Mouse (Mus musculus): ENCODE measurements around the gene Mia2. TPM values are rescaled to one million over a fixed set of nuclear protein-coding genes. Genes with fewer than 3 reads are reported as not detected.

Gene Mia2
- total RNA-seq, 2 experiments from 2014 or later: 86.2 to 119 TPM

DNA sequence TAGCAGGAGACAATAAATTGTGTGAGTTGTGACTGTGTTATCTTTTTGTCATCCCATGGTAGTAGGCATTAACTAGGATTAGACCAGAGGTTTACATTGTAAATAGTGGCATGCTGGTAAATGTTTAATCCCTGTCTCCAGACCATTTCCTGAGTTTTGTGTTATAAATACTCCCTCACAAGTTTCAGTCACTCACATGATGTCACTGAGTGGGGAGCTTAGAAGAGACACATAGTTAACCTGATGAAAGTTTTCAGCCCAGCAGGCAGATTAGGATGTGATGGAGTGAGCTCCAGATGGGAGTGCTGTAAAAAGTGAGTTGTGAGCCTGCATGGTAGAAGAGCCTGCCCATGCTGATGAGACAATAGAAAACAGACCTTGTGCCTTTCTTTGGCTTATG, 49.5 kb downstream of the Mia2 start:
- ATAC-seq (replicated peaks; ENCODE audit: poor library complexity, severe bottlenecking): no peak

DNA sequence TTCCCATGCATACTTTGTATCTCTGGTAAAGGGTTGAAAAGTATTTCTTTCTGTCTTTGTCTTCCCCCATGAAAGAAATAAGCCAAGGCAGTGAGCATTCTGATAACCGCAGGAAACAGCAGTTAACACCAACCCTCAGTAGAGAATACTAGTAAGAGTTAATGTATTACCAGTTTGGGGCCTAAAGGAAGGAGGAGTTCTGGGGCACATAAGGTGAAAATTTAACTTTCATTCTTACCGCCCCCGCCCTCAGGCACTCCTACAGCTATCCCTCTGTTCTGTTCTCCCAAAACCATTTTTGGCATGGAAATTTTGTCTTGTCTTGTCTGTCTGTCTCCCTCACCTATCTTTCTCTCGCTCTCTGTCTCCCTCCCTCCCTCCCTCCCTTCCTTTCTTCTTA, 54.1 kb downstream of the Mia2 start:
- ATAC-seq (replicated peaks; ENCODE audit: poor library complexity, severe bottlenecking): no peak

DNA sequence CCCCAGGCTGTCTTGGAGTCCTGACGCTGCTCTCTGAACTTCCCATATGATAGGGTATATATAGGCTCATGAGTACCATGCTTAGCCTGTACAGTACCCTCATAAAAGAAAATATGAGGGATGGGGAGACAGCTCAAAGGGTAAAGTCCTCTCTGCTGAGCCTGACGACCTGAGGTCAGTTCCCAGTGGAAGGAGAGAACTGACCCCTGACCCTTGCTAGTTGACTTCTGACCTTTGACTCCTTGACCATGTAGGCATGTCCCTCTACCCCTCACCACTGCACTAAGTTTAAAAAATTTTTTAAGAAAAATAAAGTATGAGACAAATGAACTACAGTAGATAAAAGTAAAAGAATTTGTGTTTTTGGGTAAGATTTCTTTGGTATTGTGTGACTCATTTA, 65.5 kb downstream of the Mia2 start:
- no peak for ATAC-seq (replicated peaks; ENCODE audit: poor library complexity, severe bottlenecking)

DNA sequence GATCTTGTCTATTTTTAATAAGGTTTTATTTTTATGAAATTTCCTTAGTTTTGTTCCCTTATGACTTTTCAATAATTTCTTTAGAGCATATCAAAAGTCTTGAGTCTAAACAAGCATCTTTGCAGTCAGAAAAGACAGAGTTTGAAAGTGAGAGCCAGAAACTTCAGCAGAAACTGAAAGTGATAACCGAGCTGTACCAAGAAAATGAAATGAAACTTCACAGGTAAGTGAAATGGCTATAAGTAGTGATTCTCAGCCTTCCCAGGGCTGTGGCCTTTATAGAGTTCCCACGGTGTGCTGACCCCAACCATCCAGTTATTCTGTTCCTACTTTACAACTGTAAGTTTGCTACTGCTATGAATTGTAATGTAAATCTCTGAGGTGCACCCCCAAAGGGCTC, 67.2 kb downstream of the Mia2 start:
- no peak for ATAC-seq (replicated peaks; ENCODE audit: poor library complexity, severe bottlenecking)

DNA sequence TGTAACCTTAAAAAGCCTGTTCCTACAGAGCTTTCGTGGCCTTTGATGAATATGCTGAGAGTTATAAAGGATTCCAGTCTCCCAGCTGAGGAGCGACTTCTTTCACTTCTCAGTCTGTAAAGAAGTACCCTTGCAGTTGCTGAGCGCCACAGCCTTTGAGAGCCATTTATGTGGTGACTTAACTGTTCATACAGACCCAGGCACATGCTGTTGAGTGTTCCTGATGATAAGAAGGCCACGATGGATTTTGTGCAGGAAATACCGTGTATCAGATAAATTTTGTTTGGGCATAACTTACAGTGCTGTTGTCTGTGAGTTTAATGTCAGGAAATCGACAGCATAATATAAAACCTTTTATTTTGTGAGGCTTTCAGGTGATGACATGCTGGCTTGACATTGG, 68.9 kb downstream of the Mia2 start:
- ATAC-seq (replicated peaks; ENCODE audit: poor library complexity, severe bottlenecking): no peak

DNA sequence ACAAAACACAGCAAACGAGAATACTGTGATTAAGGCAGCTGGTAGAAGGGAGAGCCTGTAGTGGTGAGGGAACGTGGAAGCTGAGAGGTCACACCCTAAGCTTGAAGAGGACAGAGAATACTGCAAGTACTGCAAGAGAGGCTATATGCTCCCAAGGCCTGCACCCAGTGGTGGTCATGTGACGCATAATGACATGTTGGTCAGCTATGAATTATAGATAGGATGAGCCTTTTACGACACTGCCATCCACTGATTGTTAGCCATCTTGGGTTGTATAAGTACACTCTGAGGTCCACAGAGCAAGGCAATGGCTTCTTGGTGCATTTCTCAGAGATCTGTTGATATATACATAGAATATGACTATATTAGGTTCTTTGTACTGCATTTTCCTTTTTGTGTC, 71.0 kb downstream of the Mia2 start:
- ATAC-seq (replicated peaks; ENCODE audit: poor library complexity, severe bottlenecking): no peak

DNA sequence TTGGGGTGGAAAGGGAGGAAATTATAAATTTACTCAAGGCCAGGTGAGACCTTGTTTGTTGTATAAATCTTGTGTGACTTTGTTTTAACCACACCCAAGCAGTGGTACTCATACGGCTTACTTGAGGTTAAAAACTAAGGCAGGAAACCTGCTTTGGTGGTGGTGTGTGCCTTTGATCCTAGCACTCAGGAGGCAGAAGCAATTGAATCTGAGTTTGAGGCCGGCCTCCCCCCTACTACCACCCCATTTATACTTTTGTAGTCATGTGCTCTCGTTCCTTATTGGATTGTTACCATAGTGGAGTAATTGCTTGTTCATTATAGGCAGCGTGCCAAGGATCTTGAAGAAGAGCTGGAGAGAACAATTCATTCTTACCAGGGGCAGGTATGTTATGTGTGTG, 74.3 kb downstream of the Mia2 start:
- ATAC-seq (replicated peaks; ENCODE audit: poor library complexity, severe bottlenecking): no peak

DNA sequence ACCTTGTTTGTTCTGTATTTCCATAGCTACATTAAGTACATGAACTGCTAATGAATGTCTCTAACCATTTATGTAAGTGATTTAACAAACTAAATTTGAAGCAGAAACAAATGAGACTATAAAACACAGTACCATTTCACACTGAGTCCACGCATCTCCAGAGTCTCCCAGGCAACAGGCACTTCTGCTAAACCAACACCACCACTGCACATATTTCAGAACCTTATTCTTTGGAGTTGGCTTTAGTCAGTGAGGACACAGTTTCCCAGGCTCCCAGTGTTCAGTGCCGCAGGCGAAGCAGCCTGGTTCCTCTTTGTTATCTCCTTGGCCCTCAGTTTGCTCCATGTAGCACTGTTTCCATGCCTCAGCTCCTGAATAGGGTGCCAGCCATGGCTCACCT, 82.2 kb downstream of the Mia2 start:
- ATAC-seq (replicated peaks; ENCODE audit: poor library complexity, severe bottlenecking): no peak

DNA sequence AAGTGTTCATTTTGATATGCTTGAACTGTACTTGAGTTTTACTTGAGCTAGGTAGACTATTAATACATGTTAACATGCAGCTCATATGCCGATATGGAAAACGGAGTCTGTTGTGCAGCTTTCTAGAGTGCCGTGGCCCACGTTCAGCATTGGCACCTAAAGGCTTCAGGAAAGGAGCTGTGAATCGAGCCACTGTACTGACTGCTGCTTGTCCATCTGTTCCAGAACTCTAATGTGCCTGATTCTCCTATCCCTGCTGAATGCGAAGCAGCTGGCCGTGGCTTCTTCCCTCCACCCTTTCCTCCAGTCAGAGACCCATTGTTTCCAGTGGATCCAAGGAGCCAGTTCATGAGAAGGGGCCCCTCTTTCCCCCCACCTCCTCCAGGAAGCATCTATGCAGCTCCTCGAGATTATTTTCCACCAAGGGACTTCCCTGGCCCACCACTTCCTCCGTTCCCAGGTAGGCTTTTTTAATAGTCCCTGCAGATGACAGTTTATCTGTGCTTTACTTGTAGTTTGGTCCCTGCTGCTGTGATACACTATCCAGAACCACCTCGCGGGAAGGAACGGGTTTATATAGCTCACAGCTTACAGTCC, 92.6 kb downstream of the Mia2 start:
- ATAC-seq (replicated peaks; ENCODE audit: poor library complexity, severe bottlenecking): no peak

DNA sequence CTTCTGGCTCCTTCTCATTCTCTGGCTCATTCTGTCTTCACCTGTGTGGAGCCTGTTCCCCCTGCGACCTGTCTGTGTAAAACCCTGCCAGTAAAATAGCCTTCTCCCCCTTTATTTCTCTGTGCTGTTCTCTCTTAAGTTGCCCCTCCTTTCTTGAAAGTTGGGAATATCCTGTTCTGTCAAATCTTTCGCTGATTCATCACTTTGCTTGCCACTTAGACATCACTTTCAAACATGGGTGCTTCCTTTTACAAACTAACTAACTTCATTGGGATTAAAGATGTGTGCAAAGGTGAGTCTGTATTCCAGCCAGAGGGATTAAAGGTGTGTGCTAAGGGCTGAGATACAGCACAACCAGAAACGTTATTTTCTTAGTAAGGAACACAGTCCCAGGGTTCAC, 98.0 kb downstream of the Mia2 start:
- no peak for ATAC-seq (replicated peaks; ENCODE audit: poor library complexity, severe bottlenecking)

DNA sequence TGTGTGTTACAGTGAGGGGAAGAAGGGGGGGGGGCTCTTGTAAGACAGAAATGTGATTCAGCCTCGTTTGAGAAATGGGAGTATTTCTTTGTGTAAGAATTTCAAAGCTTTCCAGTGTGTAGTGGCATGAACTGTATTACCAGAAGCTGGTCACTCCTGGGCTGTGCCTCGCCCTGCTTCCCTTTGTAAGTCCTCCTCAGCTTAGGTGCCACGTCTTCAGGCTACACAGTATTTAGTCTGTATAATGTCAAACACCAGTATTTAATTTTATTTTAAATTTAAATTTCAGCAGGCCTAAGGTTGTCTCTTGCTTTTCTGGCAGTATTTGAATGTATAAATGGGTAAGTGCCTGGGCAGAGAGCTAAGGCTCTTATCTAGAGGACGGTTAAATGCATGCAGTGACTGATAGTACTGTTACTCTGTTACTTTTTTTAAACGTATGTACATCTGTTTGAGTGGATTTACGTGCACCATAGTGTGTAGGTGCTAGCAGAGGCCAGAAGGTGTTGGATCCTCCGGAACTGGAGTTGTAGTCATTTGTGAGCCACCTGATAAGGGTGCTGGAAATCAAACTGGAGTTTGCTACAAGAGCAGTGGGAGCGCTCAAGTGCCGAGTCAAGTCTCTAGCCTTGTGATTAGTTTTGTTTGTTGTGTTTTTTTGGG, 98.9 kb downstream of the Mia2 start:
- no peak for ATAC-seq (replicated peaks; ENCODE audit: poor library complexity, severe bottlenecking)

DNA sequence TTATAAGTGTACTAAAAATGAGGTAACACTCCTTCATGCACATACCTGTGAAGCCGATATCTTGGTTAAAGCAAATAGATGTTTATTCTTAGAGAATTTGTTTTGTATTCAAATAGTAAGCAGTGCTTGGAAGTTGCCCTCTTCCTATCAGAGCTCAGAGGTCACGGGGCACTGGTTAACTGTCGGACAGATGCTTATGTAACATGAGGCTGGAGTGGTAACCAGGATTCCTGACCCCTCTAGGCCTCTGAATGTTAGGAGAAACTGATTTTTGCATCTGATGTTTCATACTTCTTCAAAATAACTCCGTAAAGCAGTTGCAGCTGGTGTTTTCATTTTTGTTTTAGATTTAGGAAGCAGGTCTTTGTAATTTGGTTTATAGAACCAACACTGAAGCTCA, 99.5 kb downstream of the Mia2 start:
- no peak for ATAC-seq (replicated peaks; ENCODE audit: poor library complexity, severe bottlenecking)

DNA sequence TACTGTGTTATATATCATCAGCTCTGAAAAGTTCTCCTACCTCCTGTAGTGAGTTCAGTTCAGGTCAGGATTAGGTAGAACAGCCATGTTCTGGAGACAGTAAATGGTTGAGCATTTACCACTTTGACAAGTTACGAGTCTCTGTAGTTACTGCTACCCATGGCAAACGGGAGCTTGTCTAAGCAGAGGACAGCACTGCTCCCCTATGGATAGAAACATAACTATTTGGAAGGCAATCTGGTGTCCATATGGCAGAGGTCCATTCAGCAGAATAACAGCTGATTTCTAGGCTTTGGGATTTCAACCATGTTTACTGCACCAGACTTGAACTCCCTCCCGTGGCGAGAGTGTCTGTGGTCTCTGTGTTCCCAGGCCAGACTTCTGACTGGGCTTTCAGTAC, 100.3 kb downstream of the Mia2 start:
- no peak for ATAC-seq (replicated peaks; ENCODE audit: poor library complexity, severe bottlenecking)

DNA sequence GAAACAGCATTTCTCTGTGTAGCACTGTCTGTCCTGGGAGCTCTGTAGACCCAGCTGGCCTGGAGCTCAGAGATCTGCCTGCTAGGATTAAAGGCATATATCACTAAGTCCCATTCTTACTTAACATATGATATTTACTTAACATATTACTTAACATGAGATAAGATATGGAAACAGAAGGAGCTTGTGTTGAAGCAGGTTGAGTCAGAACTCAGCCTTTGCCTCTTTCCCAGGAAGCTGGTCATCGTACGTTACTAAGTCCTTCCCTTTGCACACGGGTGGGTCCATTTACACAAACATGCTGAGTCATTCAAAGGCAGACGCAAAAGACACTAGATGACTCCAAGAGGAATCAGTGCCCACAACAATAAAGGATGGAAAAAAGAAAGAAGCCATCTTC, 103.2 kb downstream of the Mia2 start:
- no peak; the same call in 1 of the 2 replicates for ATAC-seq (replicated peaks; ENCODE audit: poor library complexity, severe bottlenecking)

DNA sequence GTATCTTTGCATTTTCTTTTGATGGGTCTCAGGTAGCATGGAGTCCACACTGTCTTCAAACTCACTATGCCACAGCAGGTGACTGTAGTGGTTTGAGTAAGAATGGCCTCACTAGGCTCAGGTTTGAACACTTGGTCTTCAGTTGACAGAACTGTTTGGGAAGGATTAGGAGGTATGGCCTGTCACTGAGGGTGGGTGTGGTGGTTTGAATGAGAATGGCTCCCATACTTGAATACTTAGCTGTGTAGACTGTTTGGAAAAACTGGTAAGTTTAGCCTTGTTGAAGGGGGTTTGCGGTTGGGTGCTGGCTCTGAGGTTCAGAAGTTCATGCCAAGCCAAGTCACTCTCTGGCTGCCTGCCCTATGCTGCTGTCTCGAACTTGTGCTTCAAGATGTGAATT, 103.8 kb downstream of the Mia2 start:
- no peak; the same call in 1 of the 2 replicates for ATAC-seq (replicated peaks; ENCODE audit: poor library complexity, severe bottlenecking)

DNA sequence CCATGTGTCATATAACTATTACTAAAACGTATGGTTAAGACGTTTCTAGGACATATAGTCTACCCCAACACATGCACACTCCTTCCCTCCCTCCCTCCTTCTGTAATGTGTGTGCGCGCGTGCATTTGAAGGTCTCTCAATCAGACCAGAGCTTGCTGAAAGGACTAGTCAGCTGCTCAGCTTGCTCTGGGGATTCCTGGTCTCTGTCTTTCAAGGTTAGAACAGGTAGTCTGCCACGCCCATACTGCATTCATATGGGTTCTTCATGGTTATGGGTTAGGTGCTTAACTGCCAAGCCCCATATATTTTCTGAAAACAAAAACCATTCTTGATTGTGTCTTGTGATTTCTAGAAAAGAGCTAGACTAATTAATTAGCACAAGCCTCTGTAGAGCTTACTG, 110.0 kb downstream of the Mia2 start:
- ATAC-seq (replicated peaks; ENCODE audit: poor library complexity, severe bottlenecking): 0 out of 2 replicates have a peak, but pooled peaks have one; percentile 3

DNA sequence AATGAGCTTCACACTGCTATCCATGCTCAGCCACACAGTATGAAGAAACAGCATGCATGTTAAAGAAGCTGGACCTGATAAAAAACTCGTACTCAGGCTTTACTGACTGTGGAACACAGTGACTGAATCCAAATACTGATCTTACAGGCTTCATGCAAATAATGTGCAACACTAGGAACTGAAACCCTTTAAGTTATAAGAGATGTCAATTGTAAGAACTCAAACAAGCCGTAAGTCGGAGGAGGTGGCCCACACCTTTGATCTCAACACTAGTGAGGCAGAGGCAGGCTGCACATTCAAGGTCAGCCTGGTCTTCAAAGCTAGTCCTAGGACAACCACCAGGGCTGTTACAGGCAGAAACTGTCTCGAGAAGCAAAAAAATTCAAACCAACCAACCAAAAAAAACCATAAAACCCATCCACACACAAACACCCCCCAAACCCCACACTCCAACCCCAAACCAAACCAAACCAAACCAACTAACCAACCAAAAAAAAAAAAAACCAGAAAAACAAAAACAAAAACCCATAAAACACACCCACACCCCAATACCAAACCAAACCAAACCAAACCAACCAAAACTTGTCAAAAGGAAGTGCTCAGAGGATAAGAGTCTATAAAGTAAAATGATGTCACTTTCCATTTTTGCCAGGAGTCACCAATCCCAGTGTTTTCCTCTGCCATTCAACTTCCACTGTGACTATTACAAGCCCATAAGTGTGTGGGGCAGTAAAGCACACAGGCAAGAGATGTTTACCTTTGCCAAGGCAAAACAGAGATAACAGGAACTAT, 110.8 kb downstream of the Mia2 start:
- peak; percentile 31 for ATAC-seq (replicated peaks; ENCODE audit: poor library complexity, severe bottlenecking)

DNA sequence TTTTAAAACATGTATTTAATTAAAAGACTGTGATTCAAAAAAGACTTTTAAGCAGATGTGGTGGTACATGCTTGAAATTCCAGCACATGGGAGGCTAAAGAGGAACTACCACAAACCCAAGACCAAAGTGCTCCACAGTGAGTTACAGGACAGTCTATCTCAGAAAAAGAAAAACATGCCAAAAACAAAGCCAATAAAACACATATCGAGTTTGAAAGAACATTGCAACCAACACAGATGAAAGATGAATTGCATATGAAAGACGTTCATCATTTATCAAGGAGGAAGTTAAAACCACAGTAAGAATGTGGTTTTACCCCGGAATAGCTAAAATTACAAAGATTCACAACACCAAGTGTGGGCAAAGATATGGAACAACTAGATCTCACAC, 111.4 kb downstream of the Mia2 start:
- peak; percentile 79 for ATAC-seq (replicated peaks; ENCODE audit: poor library complexity, severe bottlenecking)

DNA sequence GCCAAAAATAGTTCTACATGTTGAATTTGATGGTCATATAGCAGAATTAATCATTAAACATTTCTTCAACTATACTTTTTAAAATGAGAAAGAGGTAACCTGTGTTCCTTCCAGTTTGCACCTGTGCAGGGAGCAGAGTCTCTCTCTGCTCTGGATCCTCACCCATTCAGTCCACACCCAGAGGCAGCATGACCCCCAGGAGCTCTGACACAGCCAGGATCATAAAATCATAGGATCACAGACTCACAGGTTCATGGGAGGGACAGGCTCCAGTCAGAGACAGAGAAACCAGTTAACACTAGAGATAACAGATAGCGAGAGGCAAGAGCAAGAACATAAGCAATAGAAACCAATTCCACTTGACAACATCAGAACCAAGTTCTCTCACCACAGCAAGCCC, 112.2 kb downstream of the Mia2 start:
- ATAC-seq (replicated peaks; ENCODE audit: poor library complexity, severe bottlenecking): no peak

DNA sequence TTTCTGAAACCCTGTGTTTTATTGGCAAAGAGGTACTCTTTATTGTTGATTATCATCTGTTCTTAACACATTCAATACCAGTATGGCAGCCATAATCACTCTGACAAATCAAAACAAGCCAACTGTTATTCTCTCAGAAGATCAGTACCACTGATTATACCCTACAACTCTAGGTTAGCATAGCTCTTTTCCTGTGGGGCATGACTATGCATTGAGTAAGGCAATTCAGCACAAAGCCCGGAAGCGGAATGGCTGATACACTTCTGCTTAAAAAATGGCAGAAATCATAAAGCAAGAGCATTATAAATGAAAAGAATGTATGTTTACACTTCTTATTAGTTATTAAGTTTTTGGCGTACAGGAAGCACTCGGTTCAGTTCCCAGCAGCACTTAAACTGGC, 120.6 kb downstream of the Mia2 start:
- ATAC-seq (replicated peaks; ENCODE audit: poor library complexity, severe bottlenecking): peak; percentile 22

DNA sequence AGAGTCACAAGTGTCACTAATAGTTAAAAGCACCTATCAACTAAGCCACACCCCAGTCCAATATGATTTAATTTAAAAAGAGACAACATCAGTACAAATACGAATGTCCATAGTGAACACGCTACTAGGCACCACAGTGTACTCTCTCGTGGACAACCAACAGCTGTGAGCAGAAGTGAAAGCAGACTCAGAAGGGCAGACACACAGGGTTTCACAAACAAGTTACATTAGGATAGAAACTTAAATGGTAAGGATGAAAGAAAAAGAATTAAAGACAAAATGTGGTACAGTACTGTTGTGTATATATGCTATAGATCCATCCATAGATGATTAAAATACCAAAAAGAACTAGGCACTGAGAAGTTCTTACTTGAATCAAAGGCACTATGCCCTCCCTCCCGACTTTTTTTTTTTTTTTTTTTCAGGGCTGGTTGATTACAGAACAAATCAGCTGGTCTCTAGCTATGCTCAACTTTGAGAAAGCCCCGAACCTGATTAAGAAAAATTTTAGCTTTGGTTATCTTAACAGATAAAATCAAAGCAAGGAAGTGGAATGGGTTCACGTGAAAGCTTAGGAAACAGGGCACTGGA, 121.2 kb downstream of the Mia2 start:
- ATAC-seq (replicated peaks; ENCODE audit: poor library complexity, severe bottlenecking): peak; percentile 38

All from granulocyte monocyte progenitor cell, adult 5-6 weeks (primary cell).